Mouse (Mus musculus): Measurements from ENCODE around the gene Tmtc2. TPM values are rescaled to one million over a fixed set of nuclear protein-coding genes. Genes with fewer than 3 reads are reported as not detected.

Tmtc2 gene
- polyA plus RNA-seq, 1 experiment: 0.55 TPM

- Histone ChIP-seq H3K4me1 (ENCODE audit: control insufficient read depth, insufficient read depth, insufficient read length) (no peaks in the 10 kb centered on the region), H3K27me3 (ENCODE audit: control insufficient read depth, insufficient read depth, low read length) (no peaks in the 10 kb centered on the region), H3K27ac (ENCODE audit: insufficient read depth, low read length) (no peak overlapping the region), H3K36me3 (ENCODE audit: control insufficient read depth, insufficient read depth, low read length) (no peaks in the 10 kb centered on the region), H3K4me3 (ENCODE audit: extremely low read depth, insufficient read depth, insufficient read length) (no peak overlapping the region)
- 92% methylated on average over 2 of the region's 2 CpGs for WGBS
- TF ChIP-seq POLR2A (IDR thresholded peaks at IDR 0.05; ENCODE audit: low read depth, low read length) (no peak), CTCF (IDR thresholded peaks at IDR 0.05; ENCODE audit: extremely low read depth, insufficient read depth, insufficient read length, insufficient replicate concordance) (no peak)
- DNase-seq (ENCODE audit: low read depth in 1 of 2, low spot score in 2 of 2): no peak
These were observed 373.6 kb downstream of the Tmtc2 start for GRCm38 (mm10) chr10:105200678-105201077.

GRCm38 (mm10) chr10:105200092-105200491 is 374.2 kb downstream of the Tmtc2 start:
- no peaks in the 10 kb centered on the region for H3K4me1 ChIP-seq (ENCODE audit: control insufficient read depth, insufficient read depth, insufficient read length)
- H3K27me3 ChIP-seq (ENCODE audit: control insufficient read depth, insufficient read depth, low read length): no peaks in the 10 kb centered on the region
- no peak for DNase-seq (ENCODE audit: low read depth in 1 of 2, low spot score in 2 of 2)
- 74% methylated on average over 4 of the region's 4 CpGs for WGBS
- H3K27ac ChIP-seq (ENCODE audit: insufficient read depth, low read length): no peak overlapping the region
- H3K36me3 ChIP-seq (ENCODE audit: control insufficient read depth, insufficient read depth, low read length): no peaks in the 10 kb centered on the region
- H3K4me3 ChIP-seq (ENCODE audit: extremely low read depth, insufficient read depth, insufficient read length): no peak overlapping the region
- TF ChIP-seq CTCF (IDR thresholded peaks at IDR 0.05; ENCODE audit: extremely low read depth, insufficient read depth, insufficient read length, insufficient replicate concordance) (no peak), POLR2A (IDR thresholded peaks at IDR 0.05; ENCODE audit: low read depth, low read length) (no peak)

- DNase-seq (ENCODE audit: low read depth in 1 of 2, low spot score in 2 of 2): no peak
- H3K27me3 ChIP-seq (ENCODE audit: control insufficient read depth, insufficient read depth, low read length): no peaks in the 10 kb centered on the region
- H3K36me3 ChIP-seq (ENCODE audit: control insufficient read depth, insufficient read depth, low read length): no peaks in the 10 kb centered on the region
- no peak overlapping the region for H3K27ac ChIP-seq (ENCODE audit: insufficient read depth, low read length)
- 87% methylated on average over 5 of the region's 5 CpGs for WGBS
- no peaks in the 10 kb centered on the region for H3K4me1 ChIP-seq (ENCODE audit: control insufficient read depth, insufficient read depth, insufficient read length)
- no peak overlapping the region for H3K4me3 ChIP-seq (ENCODE audit: extremely low read depth, insufficient read depth, insufficient read length)
- TF ChIP-seq POLR2A (IDR thresholded peaks at IDR 0.05; ENCODE audit: low read depth, low read length) (no peak), CTCF (IDR thresholded peaks at IDR 0.05; ENCODE audit: extremely low read depth, insufficient read depth, insufficient read length, insufficient replicate concordance) (no peak)
These were observed 374.7 kb downstream of the Tmtc2 start for GRCm38 (mm10) chr10:105199515-105199914.

- no peak for TF ChIP-seq CTCF (IDR thresholded peaks at IDR 0.05; ENCODE audit: extremely low read depth, insufficient read depth, insufficient read length, insufficient replicate concordance)
- TF ChIP-seq POLR2A (IDR thresholded peaks at IDR 0.05; ENCODE audit: low read depth, low read length): no peak
- Histone ChIP-seq H3K4me1 (ENCODE audit: control insufficient read depth, insufficient read depth, insufficient read length) (no peaks in the 10 kb centered on the region), H3K27me3 (ENCODE audit: control insufficient read depth, insufficient read depth, low read length) (no peaks in the 10 kb centered on the region), H3K27ac (ENCODE audit: insufficient read depth, low read length) (no peak overlapping the region), H3K36me3 (ENCODE audit: control insufficient read depth, insufficient read depth, low read length) (no peaks in the 10 kb centered on the region), H3K4me3 (ENCODE audit: extremely low read depth, insufficient read depth, insufficient read length) (no peak overlapping the region)
- no peak for DNase-seq (ENCODE audit: low read depth in 1 of 2, low spot score in 2 of 2)
- WGBS: 89% methylated on average over 2 of the region's 2 CpGs
These were observed 378.9 kb downstream of the Tmtc2 start for GRCm38 (mm10) chr10:105195377-105195776.

DNA sequence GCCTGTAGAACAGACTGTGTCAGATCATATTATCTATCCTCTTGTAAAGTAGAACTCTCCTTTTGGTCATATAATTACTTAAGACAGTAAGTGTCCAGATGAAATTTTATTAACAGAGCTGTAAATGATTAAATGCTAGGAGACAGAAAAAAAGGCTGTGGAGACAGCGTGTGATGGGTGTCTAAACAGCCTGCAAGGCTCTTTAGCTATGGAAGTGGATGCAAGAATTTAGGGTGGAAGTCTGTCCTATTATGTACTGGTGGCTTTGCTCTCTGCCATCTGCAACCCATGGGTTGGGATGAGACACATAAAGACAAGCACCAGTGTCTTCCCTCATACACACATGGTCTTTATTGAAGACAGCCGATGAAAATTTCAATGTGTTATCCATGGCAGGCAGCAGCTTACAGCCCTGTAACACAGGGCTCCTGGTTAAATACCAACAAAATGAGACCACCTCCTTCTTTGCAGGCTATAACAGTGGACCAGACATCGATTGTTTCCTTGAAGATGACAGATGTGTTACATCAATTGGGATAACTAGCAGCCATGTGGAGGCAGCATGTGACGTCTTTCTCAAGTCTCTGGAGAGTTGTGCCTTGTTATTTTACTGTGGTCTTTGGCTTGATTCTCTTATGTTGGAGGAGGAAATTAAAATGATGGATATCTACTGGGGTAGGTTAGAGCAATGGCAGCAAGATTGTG is 380.3 kb downstream of the Tmtc2 start:
- H3K27me3 ChIP-seq (ENCODE audit: control insufficient read depth, insufficient read depth, low read length): no peaks in the 10 kb centered on the region
- no peaks in the 10 kb centered on the region for H3K4me1 ChIP-seq (ENCODE audit: control insufficient read depth, insufficient read depth, insufficient read length)
- H3K4me3 ChIP-seq (ENCODE audit: extremely low read depth, insufficient read depth, insufficient read length): no peak overlapping the region
- DNase-seq (ENCODE audit: low read depth in 1 of 2, low spot score in 2 of 2): no peak
- 86% methylated on average over 4 of the region's 4 CpGs for WGBS
- no peaks in the 10 kb centered on the region for H3K36me3 ChIP-seq (ENCODE audit: control insufficient read depth, insufficient read depth, low read length)
- H3K27ac ChIP-seq (ENCODE audit: insufficient read depth, low read length): no peak overlapping the region
- no peak for TF ChIP-seq CTCF (IDR thresholded peaks at IDR 0.05; ENCODE audit: extremely low read depth, insufficient read depth, insufficient read length, insufficient replicate concordance)
- TF ChIP-seq POLR2A (IDR thresholded peaks at IDR 0.05; ENCODE audit: low read depth, low read length): no peak

GRCm38 (mm10) chr10:105192071-105192470 is 382.2 kb downstream of the Tmtc2 start:
- DNase-seq (ENCODE audit: low read depth in 1 of 2, low spot score in 2 of 2): no peak
- Histone ChIP-seq H3K27ac (ENCODE audit: insufficient read depth, low read length) (no peak overlapping the region), H3K4me1 (ENCODE audit: control insufficient read depth, insufficient read depth, insufficient read length) (no peaks in the 10 kb centered on the region), H3K4me3 (ENCODE audit: extremely low read depth, insufficient read depth, insufficient read length) (no peak overlapping the region), H3K36me3 (ENCODE audit: control insufficient read depth, insufficient read depth, low read length) (no peaks in the 10 kb centered on the region), H3K27me3 (ENCODE audit: control insufficient read depth, insufficient read depth, low read length) (no peaks in the 10 kb centered on the region)
- 92% methylated on average over 2 of the region's 2 CpGs for WGBS
- no peak for TF ChIP-seq POLR2A (IDR thresholded peaks at IDR 0.05; ENCODE audit: low read depth, low read length)
- TF ChIP-seq CTCF (IDR thresholded peaks at IDR 0.05; ENCODE audit: extremely low read depth, insufficient read depth, insufficient read length, insufficient replicate concordance): no peak

- 88% methylated on average over 4 of the region's 4 CpGs for WGBS
- Histone ChIP-seq H3K27me3 (ENCODE audit: control insufficient read depth, insufficient read depth, low read length) (no peaks in the 10 kb centered on the region), H3K36me3 (ENCODE audit: control insufficient read depth, insufficient read depth, low read length) (no peaks in the 10 kb centered on the region), H3K4me3 (ENCODE audit: extremely low read depth, insufficient read depth, insufficient read length) (no peak overlapping the region), H3K4me1 (ENCODE audit: control insufficient read depth, insufficient read depth, insufficient read length) (no peaks in the 10 kb centered on the region), H3K27ac (ENCODE audit: insufficient read depth, low read length) (no peak overlapping the region)
- DNase-seq (ENCODE audit: low read depth in 1 of 2, low spot score in 2 of 2): no peak
- TF ChIP-seq CTCF (IDR thresholded peaks at IDR 0.05; ENCODE audit: extremely low read depth, insufficient read depth, insufficient read length, insufficient replicate concordance) (no peak), POLR2A (IDR thresholded peaks at IDR 0.05; ENCODE audit: low read depth, low read length) (no peak)
These were observed 384.5 kb downstream of the Tmtc2 start for GRCm38 (mm10) chr10:105189746-105190145.

Measured in spleen, adult 2 months (tissue).